Mouse (Mus musculus): ENCODE results near the gene Efl1. TPM values are rescaled to one million over a fixed set of nuclear protein-coding genes. Genes with fewer than 3 reads are reported as not detected.
"Not testable (repeated sequence)": the region's sequence is repeated elsewhere in the genome, so short reads cannot be mapped to it uniquely, and the experiment has no call there.

The Efl1 gene
- polyA plus RNA-seq, 1 experiment from 2014 or later: 8.6 TPM

DNA sequence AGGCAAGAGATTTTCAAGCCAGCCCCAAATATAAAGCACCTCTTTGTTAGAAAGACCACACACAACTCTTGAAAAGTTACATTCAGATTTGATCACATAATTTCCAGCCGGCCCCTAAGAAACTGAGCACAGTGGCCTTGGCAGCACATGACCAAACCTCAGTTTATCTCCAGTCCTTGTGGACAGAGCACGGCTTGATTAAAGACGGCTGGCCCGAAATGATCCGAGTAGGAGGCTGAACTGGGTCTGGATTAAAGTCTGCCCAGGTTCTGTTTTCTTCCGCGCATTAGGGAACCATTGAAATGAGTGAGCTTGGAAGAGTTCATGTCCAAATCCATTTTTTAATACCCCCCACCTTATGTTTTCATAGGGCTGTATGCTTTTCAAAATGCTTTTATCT is 72.1 kb downstream of the Efl1 start:
- WGBS (ENCODE audit: insufficient replicate concordance): 69% methylated on average over 7 of the region's 7 CpGs
- H3K9ac ChIP-seq: no peak overlapping the region
- H3K4me2 ChIP-seq: no peak overlapping the region
- H3K36me3 ChIP-seq (replicated peaks): no peaks in the 10 kb centered on the region
- H3K27me3 ChIP-seq: no peaks in the 10 kb centered on the region
- no peak for ATAC-seq (ENCODE audit: insufficient read depth)
- H3K27ac ChIP-seq (replicated peaks): no peak overlapping the region
- H3K4me3 ChIP-seq (replicated peaks): no peak overlapping the region
- no peaks in the 10 kb centered on the region for H3K4me1 ChIP-seq (replicated peaks)
- no peaks in the 10 kb centered on the region for H3K9me3 ChIP-seq (replicated peaks)

DNA sequence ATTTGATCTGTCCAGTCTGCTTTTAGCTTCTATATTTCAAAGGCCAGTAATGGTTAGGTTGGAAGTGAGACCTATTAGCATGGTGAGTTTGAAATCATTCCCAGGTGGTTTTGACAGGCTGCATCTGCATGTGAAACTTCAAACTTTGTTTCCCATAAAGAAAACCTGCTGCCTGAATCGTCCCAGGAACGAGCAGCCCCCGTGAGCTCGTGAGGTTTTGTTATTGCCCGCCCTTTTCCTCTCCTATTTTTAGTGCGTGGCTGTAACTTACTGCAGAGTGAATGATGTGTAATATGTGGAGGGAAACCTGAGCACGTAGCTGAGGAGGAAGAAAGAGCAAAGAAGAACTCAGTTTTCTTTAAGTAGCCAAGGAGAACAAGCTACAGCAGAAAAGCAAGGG is 72.5 kb downstream of the Efl1 start:
- H3K9ac ChIP-seq: no peak overlapping the region
- H3K27ac ChIP-seq (replicated peaks): no peak overlapping the region
- no peaks in the 10 kb centered on the region for H3K27me3 ChIP-seq
- no peak overlapping the region for H3K4me3 ChIP-seq (replicated peaks)
- no peak for ATAC-seq (ENCODE audit: insufficient read depth)
- H3K36me3 ChIP-seq (replicated peaks): no peaks in the 10 kb centered on the region
- no peaks in the 10 kb centered on the region for H3K9me3 ChIP-seq (replicated peaks)
- no peaks in the 10 kb centered on the region for H3K4me1 ChIP-seq (replicated peaks)
- no peak overlapping the region for H3K4me2 ChIP-seq
- 29% methylated on average over 7 of the region's 7 CpGs for WGBS (ENCODE audit: insufficient replicate concordance)

DNA sequence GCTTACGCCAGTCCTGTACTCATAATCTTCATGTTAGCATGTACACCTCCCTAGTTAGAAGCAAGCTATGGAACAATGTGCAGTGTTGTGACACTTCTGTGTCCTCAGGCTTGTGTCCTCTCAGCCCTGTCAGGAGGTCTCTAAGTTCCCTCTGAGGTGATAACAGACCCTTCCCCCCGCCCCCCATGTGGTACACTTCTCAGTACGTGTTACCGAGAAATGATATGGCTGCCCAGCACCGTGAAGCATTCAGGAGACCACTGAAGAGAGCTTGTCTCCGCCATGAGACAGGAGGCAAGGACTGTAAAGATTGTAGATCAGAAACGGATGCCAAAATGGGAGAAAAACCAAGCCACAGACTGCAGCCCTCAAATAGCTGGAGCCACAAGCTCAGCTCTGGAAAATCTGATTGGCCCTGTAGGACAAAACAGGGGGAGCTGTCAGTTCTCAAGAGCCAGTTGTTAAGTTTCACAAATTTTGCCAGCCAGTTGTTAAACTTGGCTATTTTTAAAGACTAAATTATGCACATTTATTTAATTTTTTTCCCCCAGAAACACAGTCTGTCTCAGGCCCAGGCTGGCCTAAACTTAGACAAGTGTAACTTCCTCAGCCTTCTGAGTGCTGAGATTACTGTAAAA is 74.2 kb downstream of the Efl1 start:
- Histone ChIP-seq H3K4me1 (replicated peaks) (no peaks in the 10 kb centered on the region), H3K9ac (no peak overlapping the region), H3K36me3 (replicated peaks) (no peaks in the 10 kb centered on the region), H3K9me3 (replicated peaks) (no peaks in the 10 kb centered on the region), H3K4me3 (replicated peaks) (no peak overlapping the region), H3K4me2 (no peak overlapping the region), H3K27me3 (no peaks in the 10 kb centered on the region), H3K27ac (replicated peaks) (no peak overlapping the region)
- no peak for ATAC-seq (ENCODE audit: insufficient read depth)
- WGBS (ENCODE audit: insufficient replicate concordance): 66% methylated on average over 7 of the region's 7 CpGs

DNA sequence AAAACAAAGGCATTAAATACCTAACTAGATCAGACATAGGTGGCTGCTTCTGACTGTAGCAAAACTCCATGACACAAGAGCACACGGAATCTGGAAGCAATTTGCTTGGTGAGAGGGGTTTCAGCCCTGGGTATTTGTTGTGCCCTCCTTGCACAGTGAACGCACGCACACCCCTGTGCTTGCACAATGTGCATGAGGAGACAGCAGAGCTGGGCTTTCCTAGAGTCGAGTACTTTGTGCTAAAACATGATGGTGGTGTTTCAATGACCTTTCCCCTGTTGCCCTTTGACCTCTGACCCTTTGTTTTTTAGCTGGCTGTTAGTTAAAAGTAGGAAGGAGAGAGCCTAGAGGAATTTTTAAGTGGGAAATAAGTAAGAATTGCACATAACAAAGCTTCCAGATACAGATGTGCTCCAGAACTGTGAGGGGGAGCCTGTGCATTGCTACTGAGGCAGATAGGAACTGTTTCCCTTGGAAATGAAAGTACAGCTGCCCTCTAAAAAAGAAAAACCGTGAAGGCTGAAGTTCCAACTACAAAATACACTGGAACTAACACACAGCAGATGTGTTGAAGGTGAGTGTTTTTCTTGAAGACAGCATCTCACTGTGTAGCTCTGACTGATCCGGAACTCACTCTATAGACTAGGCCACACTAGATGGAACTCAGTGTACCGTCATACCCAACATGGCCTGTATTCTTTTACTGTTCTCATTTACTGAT is 74.9 kb downstream of the Efl1 start:
- no peaks in the 10 kb centered on the region for H3K9me3 ChIP-seq (replicated peaks)
- no peaks in the 10 kb centered on the region for H3K4me1 ChIP-seq (replicated peaks)
- H3K4me2 ChIP-seq: no peak overlapping the region
- H3K36me3 ChIP-seq (replicated peaks): no peaks in the 10 kb centered on the region
- ATAC-seq (ENCODE audit: insufficient read depth): no peak; the same call in 1 of the 2 replicates
- H3K27ac ChIP-seq (replicated peaks): no peak overlapping the region
- H3K27me3 ChIP-seq: no peaks in the 10 kb centered on the region
- 67% methylated on average over 7 of the region's 7 CpGs for WGBS (ENCODE audit: insufficient replicate concordance)
- H3K4me3 ChIP-seq (replicated peaks): no peak overlapping the region
- no peak overlapping the region for H3K9ac ChIP-seq

DNA sequence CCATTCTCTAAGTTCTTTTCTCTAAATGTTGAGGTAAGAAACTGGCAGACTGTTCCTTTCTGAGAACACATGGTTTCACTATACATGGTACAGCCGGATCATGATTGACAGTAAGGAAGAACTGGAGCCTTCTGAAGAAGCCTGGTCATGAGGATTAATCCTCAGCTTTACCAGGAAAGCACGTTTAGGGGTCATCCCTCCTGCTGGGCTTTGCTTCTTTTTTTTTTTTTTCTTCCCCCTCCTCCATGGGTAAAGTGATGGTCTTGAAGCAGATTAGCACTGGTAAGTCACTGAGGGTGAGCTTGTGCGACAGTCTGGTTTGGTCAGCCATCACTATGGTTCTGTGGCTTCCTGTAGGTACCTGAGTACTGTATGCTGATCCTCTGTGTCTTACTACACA is 76.1 kb downstream of the Efl1 start:
- Histone ChIP-seq H3K27ac (replicated peaks) (no peak overlapping the region), H3K9ac (no peak overlapping the region), H3K4me3 (replicated peaks) (no peak overlapping the region), H3K36me3 (replicated peaks) (no peaks in the 10 kb centered on the region), H3K9me3 (replicated peaks) (no peaks in the 10 kb centered on the region), H3K4me2 (no peak overlapping the region), H3K4me1 (replicated peaks) (no peaks in the 10 kb centered on the region), H3K27me3 (no peaks in the 10 kb centered on the region)
- ATAC-seq (ENCODE audit: insufficient read depth): no peak
- WGBS (ENCODE audit: insufficient replicate concordance): 70% methylated on average over 3 of the region's 3 CpGs

DNA sequence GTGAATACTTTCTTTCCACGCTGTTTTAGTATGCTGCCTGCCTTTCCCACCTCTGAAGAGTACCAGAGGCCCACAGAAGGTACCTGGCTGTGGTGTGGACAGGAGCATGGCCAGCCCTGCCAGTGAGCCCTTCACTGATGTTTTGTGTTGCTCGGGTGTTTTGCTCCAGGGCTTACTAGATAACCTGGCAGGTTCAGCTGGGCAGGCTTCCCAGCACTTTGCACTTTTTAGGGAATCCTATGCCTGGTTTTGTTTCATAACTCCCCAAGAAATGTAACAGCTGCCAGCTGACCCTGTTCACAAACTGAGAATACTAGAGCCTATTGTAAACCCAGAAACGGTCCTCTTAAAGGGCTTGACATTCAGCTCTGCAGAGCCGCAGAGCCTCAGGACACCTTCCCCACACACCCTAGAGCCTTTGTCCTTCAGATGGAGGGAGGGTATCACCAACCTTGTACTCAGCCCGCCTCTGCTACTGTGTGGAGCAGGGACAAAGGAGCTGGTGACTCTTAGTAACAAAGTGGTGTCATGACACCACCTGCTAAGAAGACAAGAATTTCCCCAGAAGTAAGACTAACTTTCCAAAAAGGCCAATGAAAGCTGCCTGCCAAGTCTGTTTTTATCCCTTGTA is 76.7 kb downstream of the Efl1 start:
- H3K36me3 ChIP-seq (replicated peaks): no peaks in the 10 kb centered on the region
- H3K9ac ChIP-seq: no peak overlapping the region
- no peaks in the 10 kb centered on the region for H3K9me3 ChIP-seq (replicated peaks)
- 71% methylated on average over 5 of the region's 5 CpGs for WGBS (ENCODE audit: insufficient replicate concordance)
- no peak overlapping the region for H3K4me2 ChIP-seq
- no peak overlapping the region for H3K4me3 ChIP-seq (replicated peaks)
- no peaks in the 10 kb centered on the region for H3K27me3 ChIP-seq
- H3K27ac ChIP-seq (replicated peaks): no peak overlapping the region
- no peak for ATAC-seq (ENCODE audit: insufficient read depth)
- H3K4me1 ChIP-seq (replicated peaks): no peaks in the 10 kb centered on the region

DNA sequence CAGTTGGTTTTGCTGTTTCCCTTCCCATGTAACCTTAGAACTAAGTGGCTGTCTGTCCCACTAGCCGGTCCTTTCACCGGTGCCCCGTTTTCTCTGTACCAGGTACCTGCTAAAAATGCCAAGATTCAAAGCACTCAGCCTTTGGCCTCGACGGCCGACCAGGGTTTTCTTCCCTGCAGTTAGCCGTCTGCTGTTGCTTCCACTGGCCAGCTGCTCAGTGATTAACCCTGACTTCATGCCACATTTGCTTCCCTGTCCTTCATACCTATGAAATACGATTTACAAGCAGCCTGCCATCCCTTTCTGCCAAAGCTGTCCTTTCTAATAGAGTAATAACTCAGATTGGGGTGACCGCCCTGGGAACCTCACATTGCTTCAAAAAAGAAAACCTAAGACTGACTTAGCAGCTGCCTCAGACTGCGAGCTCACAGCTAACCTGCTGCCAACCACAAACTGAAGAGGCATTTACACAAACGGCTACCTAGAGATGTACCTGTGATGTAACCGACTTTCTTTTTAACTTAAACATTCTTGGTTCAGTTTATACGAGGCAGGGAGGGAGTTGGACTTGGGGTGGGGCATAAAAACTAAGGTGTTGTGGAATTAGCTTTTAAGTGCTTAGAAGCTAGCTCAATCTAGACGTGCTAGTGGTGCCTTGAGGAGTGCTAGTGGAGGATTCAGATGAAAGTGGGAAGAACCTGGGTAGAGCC is 77.5 kb downstream of the Efl1 start:
- Histone ChIP-seq H3K27me3 (no peaks in the 10 kb centered on the region), H3K9me3 (replicated peaks) (no peaks in the 10 kb centered on the region), H3K27ac (replicated peaks) (no peak overlapping the region), H3K4me1 (replicated peaks) (no peaks in the 10 kb centered on the region), H3K9ac (no peak overlapping the region), H3K36me3 (replicated peaks) (no peaks in the 10 kb centered on the region), H3K4me3 (replicated peaks) (no peak overlapping the region), H3K4me2 (no peak overlapping the region)
- ATAC-seq (ENCODE audit: insufficient read depth): no peak
- 75% methylated on average over 14 of the region's 14 CpGs for WGBS (ENCODE audit: insufficient replicate concordance)

DNA sequence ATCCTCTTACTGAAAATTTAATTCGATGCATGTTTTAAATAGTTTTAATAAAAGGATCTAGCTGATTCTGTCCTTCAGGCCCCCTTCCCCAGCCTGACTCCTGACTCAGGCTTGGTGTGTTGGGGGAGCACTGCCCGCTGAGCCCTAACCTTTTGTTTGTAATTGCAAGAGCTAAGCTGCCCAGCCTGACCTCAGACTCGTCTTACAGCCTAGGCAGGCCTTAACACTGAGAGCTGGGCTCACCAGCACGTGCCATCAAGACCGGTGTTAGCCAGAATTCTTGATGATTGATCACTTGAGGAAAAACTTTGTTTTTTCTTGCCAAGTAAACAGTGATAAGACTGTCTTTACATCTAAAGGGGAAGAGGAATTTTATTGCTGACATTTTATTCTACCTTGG is 78.7 kb downstream of the Efl1 start:
- Histone ChIP-seq H3K27ac (replicated peaks) (no peak overlapping the region), H3K9me3 (replicated peaks) (no peaks in the 10 kb centered on the region), H3K4me1 (replicated peaks) (no peaks in the 10 kb centered on the region), H3K4me3 (replicated peaks) (no peak overlapping the region), H3K36me3 (replicated peaks) (no peaks in the 10 kb centered on the region), H3K9ac (no peak overlapping the region), H3K27me3 (no peaks in the 10 kb centered on the region), H3K4me2 (no peak overlapping the region)
- no peak for ATAC-seq (ENCODE audit: insufficient read depth)
- 68% methylated on average over 5 of the region's 5 CpGs for WGBS (ENCODE audit: insufficient replicate concordance)

DNA sequence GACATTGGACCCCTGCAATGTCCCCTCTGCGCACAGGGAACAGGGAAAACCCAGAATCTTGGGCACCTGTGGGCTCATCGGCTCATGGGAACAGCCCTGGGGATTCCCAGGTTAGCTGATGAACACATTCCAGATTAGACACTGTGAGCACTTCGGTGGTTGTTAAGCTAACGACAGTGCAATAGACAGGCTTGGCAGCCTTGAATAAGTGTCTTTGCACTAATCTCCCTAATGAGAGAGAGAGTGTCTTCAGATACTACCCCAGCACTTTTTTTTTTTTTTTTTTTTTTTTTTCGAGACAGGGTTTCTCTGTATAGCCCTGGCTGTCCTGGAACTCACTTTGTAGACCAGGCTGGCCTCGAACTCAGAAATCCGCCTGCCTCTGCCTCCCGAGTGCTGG is 80.6 kb downstream of the Efl1 start:
- H3K9ac ChIP-seq; ATAC-seq (ENCODE audit: insufficient read depth); H3K36me3 ChIP-seq (replicated peaks); H3K9me3 ChIP-seq (replicated peaks); H3K4me3 ChIP-seq (replicated peaks); H3K27me3 ChIP-seq; H3K4me1 ChIP-seq (replicated peaks); H3K27ac ChIP-seq (replicated peaks); H3K4me2 ChIP-seq: not testable (repeated sequence)
- 76% methylated on average over 7 of the region's 8 CpGs for WGBS (ENCODE audit: insufficient replicate concordance)

DNA sequence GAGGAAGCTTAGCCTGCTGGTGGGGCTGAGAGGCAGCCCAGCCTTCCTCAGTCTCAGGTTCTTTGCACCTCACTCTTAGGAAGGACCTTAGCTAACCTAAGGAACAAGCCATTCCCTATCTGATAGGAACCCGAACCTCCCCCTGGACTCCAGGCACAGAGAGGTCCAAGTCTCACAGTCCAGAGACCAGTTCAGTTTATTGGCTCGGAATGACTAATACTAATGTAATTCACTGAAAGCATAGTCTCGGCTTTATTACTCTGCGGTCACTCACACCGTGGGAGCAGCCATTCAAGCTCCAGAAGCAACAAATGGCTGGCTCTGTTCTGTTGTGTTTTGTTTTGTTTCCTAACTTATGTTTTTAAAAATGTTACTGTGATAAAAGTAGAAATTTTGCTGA is 84.7 kb downstream of the Efl1 start:
- Histone ChIP-seq H3K4me2 (no peak overlapping the region), H3K9ac (no peak overlapping the region), H3K27ac (replicated peaks) (no peak overlapping the region), H3K9me3 (replicated peaks) (no peaks in the 10 kb centered on the region), H3K4me1 (replicated peaks) (no peaks in the 10 kb centered on the region; the same call in 1 of the 2 replicates), H3K36me3 (replicated peaks) (0 out of 2 replicates have a peak, but pooled peaks cover 7% of the 10 kb centered on the region), H3K27me3 (no peaks in the 10 kb centered on the region), H3K4me3 (replicated peaks) (no peak overlapping the region)
- no peak for ATAC-seq (ENCODE audit: insufficient read depth)
- 72% methylated on average over 5 of the region's 5 CpGs for WGBS (ENCODE audit: insufficient replicate concordance)

DNA sequence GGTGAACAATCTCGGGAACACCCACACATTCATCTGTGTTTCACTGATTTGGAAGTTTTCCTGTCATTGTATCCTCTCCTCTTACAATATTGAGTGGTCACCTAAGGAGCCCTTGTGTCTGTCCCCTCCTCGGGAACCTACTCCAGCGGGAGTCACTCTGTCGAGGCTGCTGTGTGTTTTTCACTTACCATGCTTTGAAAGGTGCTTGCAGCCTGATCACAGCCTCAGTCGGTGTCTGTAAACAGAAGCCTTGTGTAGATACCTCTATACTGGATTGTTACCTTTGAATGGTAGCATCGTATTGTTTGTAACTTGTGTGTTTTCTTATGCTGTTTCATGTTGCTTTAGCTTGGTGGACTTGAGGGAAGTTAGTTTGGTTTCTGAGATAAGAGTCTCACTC is 85.6 kb downstream of the Efl1 start:
- Histone ChIP-seq H3K4me2 (no peak overlapping the region), H3K36me3 (replicated peaks) (0 out of 2 replicates have a peak, but pooled peaks cover 7% of the 10 kb centered on the region), H3K9me3 (replicated peaks) (no peaks in the 10 kb centered on the region), H3K27me3 (no peaks in the 10 kb centered on the region), H3K27ac (replicated peaks) (no peak overlapping the region), H3K9ac (no peak overlapping the region), H3K4me1 (replicated peaks) (no peaks in the 10 kb centered on the region; the same call in 1 of the 2 replicates), H3K4me3 (replicated peaks) (no peak overlapping the region)
- WGBS (ENCODE audit: insufficient replicate concordance): 47% methylated on average over 6 of the region's 6 CpGs
- ATAC-seq (ENCODE audit: insufficient read depth): no peak
